Comparison of ENCODE assay signal across 37 mouse cellular contexts in the genomic region with DNA sequence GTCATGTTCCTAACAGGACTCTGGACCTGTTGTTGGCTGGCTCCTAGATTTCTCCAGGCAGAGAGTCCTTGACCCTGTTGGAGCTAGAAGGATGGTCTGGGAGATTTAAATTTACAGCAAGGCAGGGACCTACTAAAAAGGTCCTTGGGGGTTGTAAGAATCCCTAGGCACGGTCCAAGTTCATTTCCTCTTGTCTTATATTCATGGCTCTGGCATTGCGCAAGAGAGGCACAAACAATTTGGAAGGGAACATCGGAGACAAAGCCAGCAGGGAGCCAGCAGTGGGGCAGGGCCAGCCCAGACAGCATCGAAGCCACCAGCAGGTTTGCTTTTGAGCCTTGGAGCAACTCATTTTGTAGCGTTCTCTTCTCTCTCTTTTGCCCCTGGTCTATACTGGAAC. TPM values are rescaled to one million over a fixed set of nuclear protein-coding genes. Genes with fewer than 3 reads are reported as not detected.
DNase-seq lines count a peak whose midpoint lies in the region; ATAC-seq and TF ChIP-seq lines count a peak whose summit lies in the region.
"Had no signal": no experiment of that assay in that cellular context is flagged by ENCODE, and none has a peak within 500 bp of the region (broad histone marks: within the 10 kb centered on the region; RNA-seq: fewer than 3 reads in every experiment).

No protein-coding gene starts in this region.

- peak; percentile 29 for DNase-seq in adrenal gland, postnatal 10 days
- no peak for DNase-seq in adrenal gland, adult 18-20 months (ENCODE audit: low spot score in 2 of 2)
- peak; percentile 40 to 64 for DNase-seq in heart, adult 2 months
- DNase-seq in ovary, postnatal 36 days (ENCODE audit: low spot score): peak; percentile 14
- DNase-seq in ovary, adult 18-20 months (ENCODE audit: low spot score): no peak
- no peak for DNase-seq in frontal cortex, adult 2 months (ENCODE audit: extremely low spot score in 1 of 2, low spot score in 1 of 2)
- DNase-seq in hindbrain, embryonic 11.5 days (ENCODE audit: low spot score): no peak
- DNase-seq: cerebellum, adult 8-10 months; cerebellum, postnatal 36 days; embryo, embryonic 11 days; gastrocnemius, postnatal 14 days; kidney, adult 11 months; layer of hippocampus, adult 9-11 months; thymus, adult 18-20 months; thymus, postnatal 36 days had no signal

- no peaks in the 10 kb centered on the region for H3K4me1 ChIP-seq in heart, adult 2 months (ENCODE audit: control insufficient read depth, insufficient read depth, low read length)
- H3K4me1 ChIP-seq in heart, embryonic 11.5 days (ENCODE audit: control insufficient read depth, insufficient read depth, low read length): no peaks in the 10 kb centered on the region
- no peaks in the 10 kb centered on the region for H3K4me1 ChIP-seq in hindbrain, embryonic 11.5 days (replicated peaks; ENCODE audit: control insufficient read depth, insufficient read depth, low read length)
- H3K4me1 ChIP-seq: embryonic facial prominence, embryonic 13.5 days; heart, embryonic 15.5 days; liver, embryonic 15.5 days; lung, embryonic 15.5 days had no signal

- H3K9ac ChIP-seq in heart, adult 2 months (ENCODE audit: low read depth, low read length): no peak overlapping the region
- no peak overlapping the region for H3K9ac ChIP-seq in heart, embryonic 11.5 days (ENCODE audit: low read depth, low read length)
- no peak overlapping the region for H3K9ac ChIP-seq in hindbrain, embryonic 11.5 days (ENCODE audit: low read depth, low read length)
- H3K9ac ChIP-seq: embryonic facial prominence, embryonic 13.5 days; forebrain, embryonic 12.5 days; heart, embryonic 15.5 days; hindbrain, embryonic 13.5 days; liver, embryonic 15.5 days; lung, embryonic 15.5 days had no signal

- no peaks in the 10 kb centered on the region for H3K27me3 ChIP-seq in heart, adult 2 months (ENCODE audit: control insufficient read depth, insufficient read depth, low read length)
- H3K27me3 ChIP-seq in heart, embryonic 11.5 days (ENCODE audit: control insufficient read depth, insufficient read depth, low read length): no peaks in the 10 kb centered on the region
- H3K27me3 ChIP-seq in hindbrain, embryonic 11.5 days (ENCODE audit: control insufficient read depth, insufficient read depth, low read length): no peaks in the 10 kb centered on the region
- H3K27me3 ChIP-seq: embryonic facial prominence, embryonic 13.5 days; forebrain, embryonic 12.5 days; heart, embryonic 15.5 days; hindbrain, embryonic 13.5 days; liver, embryonic 15.5 days; lung, embryonic 15.5 days had no signal

- no peaks in the 10 kb centered on the region for H3K79me2 ChIP-seq in heart, adult 2 months (replicated peaks; ENCODE audit: control insufficient read depth, insufficient read depth, low read length)

- H3K27ac ChIP-seq in heart, adult 2 months: no peak overlapping the region
- no peak overlapping the region for H3K27ac ChIP-seq in heart, embryonic 11.5 days (ENCODE audit: low read depth, low read length)
- H3K27ac ChIP-seq in hindbrain, embryonic 11.5 days (ENCODE audit: low read depth, low read length): no peak overlapping the region
- H3K27ac ChIP-seq: embryonic facial prominence, embryonic 13.5 days; forebrain, embryonic 12.5 days; heart, embryonic 15.5 days; hindbrain, embryonic 13.5 days; liver, embryonic 15.5 days; lung, embryonic 15.5 days; macrophage; midbrain, embryonic 10.5 days had no signal

- TF ChIP-seq EP300 in heart, adult 2 months (IDR thresholded peaks at IDR 0.05; ENCODE audit: insufficient read depth, low read depth, low read length): no peak

- no peak overlapping the region for H3K4me3 ChIP-seq in heart, adult 2 months
- no peak overlapping the region for H3K4me3 ChIP-seq in heart, embryonic 11.5 days (ENCODE audit: low read depth, low read length)
- no peak overlapping the region for H3K4me3 ChIP-seq in hindbrain, embryonic 11.5 days (ENCODE audit: low read depth, low read length)
- H3K4me3 ChIP-seq: embryonic facial prominence, embryonic 13.5 days; erythroblast, embryonic 14.5 days; forebrain, embryonic 12.5 days; heart, embryonic 15.5 days; hindbrain, embryonic 13.5 days; liver, embryonic 15.5 days; lung, embryonic 15.5 days; midbrain, embryonic 10.5 days had no signal

- no peak for TF ChIP-seq CTCF in heart, adult 2 months (IDR thresholded peaks at IDR 0.05)

- TF ChIP-seq POLR2A in heart, adult 2 months (IDR thresholded peaks at IDR 0.05; ENCODE audit: insufficient read depth, low read depth, low read length): no peak

- H3K9me3 ChIP-seq in heart, embryonic 11.5 days (replicated peaks; ENCODE audit: control insufficient read depth, low read length): no peaks in the 10 kb centered on the region
- no peaks in the 10 kb centered on the region for H3K9me3 ChIP-seq in hindbrain, embryonic 11.5 days (ENCODE audit: control insufficient read depth, low read length)
- H3K9me3 ChIP-seq: embryonic facial prominence, embryonic 13.5 days; forebrain, embryonic 12.5 days; G1E; heart, embryonic 15.5 days; hindbrain, embryonic 13.5 days; liver, embryonic 15.5 days; lung, embryonic 15.5 days; midbrain, embryonic 10.5 days had no signal

- intact Hi-C loops in heart, adult 2 months (cut with DNase I): no loop called here

- no peak overlapping the region for H3K4me2 ChIP-seq in heart, embryonic 11.5 days
- H3K4me2 ChIP-seq in hindbrain, embryonic 11.5 days (replicated peaks; ENCODE audit: low read depth, low read length): no peak overlapping the region
- H3K4me2 ChIP-seq: embryonic facial prominence, embryonic 13.5 days; forebrain, embryonic 12.5 days; heart, embryonic 15.5 days; hindbrain, embryonic 13.5 days; liver, embryonic 15.5 days; lung, embryonic 15.5 days had no signal

- WGBS in heart, adult 2 months: 52% methylated on average over 5 of the region's 5 CpGs
- WGBS in heart, embryonic 11.5 days (ENCODE audit: insufficient replicate concordance): 72% methylated on average over 5 of the region's 5 CpGs
- 83% methylated on average over 5 of the region's 5 CpGs for WGBS in hindbrain, embryonic 11.5 days

- no peaks in the 10 kb centered on the region for H3K36me3 ChIP-seq in heart, adult 2 months (ENCODE audit: control insufficient read depth, insufficient read depth, low read length)
- no peaks in the 10 kb centered on the region for H3K36me3 ChIP-seq in heart, embryonic 11.5 days (ENCODE audit: control insufficient read depth, insufficient read depth, low read length)
- no peaks in the 10 kb centered on the region for H3K36me3 ChIP-seq in hindbrain, embryonic 11.5 days (ENCODE audit: control insufficient read depth, insufficient read depth, low read length)
- H3K36me3 ChIP-seq: embryonic facial prominence, embryonic 13.5 days; forebrain, embryonic 12.5 days; G1E; heart, embryonic 15.5 days; hindbrain, embryonic 13.5 days; liver, embryonic 15.5 days; lung, embryonic 15.5 days; midbrain, embryonic 10.5 days had no signal

- no peak for ATAC-seq in heart, embryonic 11.5 days (replicated peaks; ENCODE audit: insufficient number of reproducible peaks, low FRiP score, low TSS enrichment)
- no peak for ATAC-seq in hindbrain, embryonic 11.5 days (ENCODE audit: low FRiP score)
- ATAC-seq: activated CD4-positive, CD25-positive, alpha-beta regulatory T cell, adult 4 months; midbrain, embryonic 16.5 days; Patski had no signal

RNA-seq across cellular contexts. Expression of a gene that starts 45.2 kb away (rescaled TPM):
- total RNA-seq in adrenal gland, postnatal 10 days (2021): under 1 TPM; 0.36 to 0.45 TPM
- under 1 TPM; 0.19 to 0.23 TPM for total RNA-seq in adrenal gland, adult 18-20 months (2021)
- under 1 TPM; 0.91 TPM for total RNA-seq in heart, adult 2 months (2021)
- 0.49 and 1.00 TPM in 2 replicates for polyA plus RNA-seq in heart, adult 2 months (2012; rRNA removed)
- polyA plus RNA-seq in heart, embryonic 11.5 days (2014; fragmentation: Nextera tagmentation; extraction: Ambion mirVana): 0.30 and 0.36 TPM in 2 replicates
- polyA plus RNA-seq in frontal cortex, adult 2 months (2012; rRNA removed): 3.1 and 3.4 TPM in 2 replicates
- polyA plus RNA-seq in hindbrain, embryonic 11.5 days (2014; fragmentation: Nextera tagmentation; extraction: Ambion mirVana): 0.49 and 0.51 TPM in 2 replicates

RNA-seq across cellular contexts. Expression of a gene that starts 45.4 kb away (rescaled TPM):
- total RNA-seq in adrenal gland, postnatal 10 days (2021): 100 to 1,000 TPM; 423 to 903 TPM
- 1,000 to 10,000 TPM; 1,052 to 1,177 TPM for total RNA-seq in adrenal gland, adult 18-20 months (2021)
- 100 to 1,000 TPM; 406 to 679 TPM for total RNA-seq in heart, adult 2 months (2021)
- polyA plus RNA-seq in heart, adult 2 months (2012; rRNA removed): 344 and 559 TPM in 2 replicates
- 52.6 and 78.3 TPM in 2 replicates for polyA plus RNA-seq in heart, embryonic 11.5 days (2014; fragmentation: Nextera tagmentation; extraction: Ambion mirVana)
- 2,150 and 2,715 TPM in 2 replicates for polyA plus RNA-seq in frontal cortex, adult 2 months (2012; rRNA removed)
- 130 and 143 TPM in 2 replicates for polyA plus RNA-seq in hindbrain, embryonic 11.5 days (2014; fragmentation: Nextera tagmentation; extraction: Ambion mirVana)

RNA-seq across cellular contexts. Expression of a gene that starts 53.6 kb away (rescaled TPM):
- total RNA-seq in adrenal gland, postnatal 10 days (2021): not detected
- not detected for total RNA-seq in adrenal gland, adult 18-20 months (2021)
- not detected for total RNA-seq in heart, adult 2 months (2021)
- not detected in 2 replicates for polyA plus RNA-seq in heart, adult 2 months (2012; rRNA removed)
- not detected in 2 replicates for polyA plus RNA-seq in heart, embryonic 11.5 days (2014; fragmentation: Nextera tagmentation; extraction: Ambion mirVana)
- polyA plus RNA-seq in frontal cortex, adult 2 months (2012; rRNA removed): 0.06 TPM in 1 of 2 replicates, not detected in the other
- 0.15 TPM in 1 of 2 replicates, not detected in the other for polyA plus RNA-seq in hindbrain, embryonic 11.5 days (2014; fragmentation: Nextera tagmentation; extraction: Ambion mirVana)
- total RNA-seq: gastrocnemius, postnatal 14 days; left cerebral cortex, adult 18-20 months; left cerebral cortex, postnatal 25 days had no signal
- polyA plus RNA-seq: brain, embryonic 14.5 days; embryonic facial prominence, embryonic 13.5 days; erythroblast, embryonic 14.5 days; forebrain, embryonic 12.5 days; G1E; heart, embryonic 15.5 days; hindbrain, embryonic 13.5 days; kidney, embryonic 16.5 days; limb, embryonic 14.5 days; liver, embryonic 15.5 days; lung, embryonic 15.5 days; macrophage; midbrain, embryonic 10.5 days; midbrain, embryonic 16.5 days; neural tube, embryonic 14.5 days; Patski; small intestine, adult 2 months; stomach, embryonic 16.5 days had no signal

Comparison
In these comparisons a context has a peak if more than half of its experiments do, and no peak if none do; other contexts are left out.
1. DNase-seq: peak in adrenal gland, postnatal 10 days (single experiment), heart, adult 2 months (2 of 2) and ovary, postnatal 36 days (single experiment); none in adrenal gland, adult 18-20 months (0 of 2), ovary, adult 18-20 months (single experiment), frontal cortex, adult 2 months (0 of 2) and hindbrain, embryonic 11.5 days (single experiment).